Mouse (Mus musculus) left cerebral cortex, adult 11 months (tissue): ENCODE data around the gene Fmo1.

Experiments
- DNase-seq: peaks from one replicate; pipeline ENCODE4 v3.0.0; 2022; ENCODE audit warnings: low spot score

The Fmo1 gene

DNA sequence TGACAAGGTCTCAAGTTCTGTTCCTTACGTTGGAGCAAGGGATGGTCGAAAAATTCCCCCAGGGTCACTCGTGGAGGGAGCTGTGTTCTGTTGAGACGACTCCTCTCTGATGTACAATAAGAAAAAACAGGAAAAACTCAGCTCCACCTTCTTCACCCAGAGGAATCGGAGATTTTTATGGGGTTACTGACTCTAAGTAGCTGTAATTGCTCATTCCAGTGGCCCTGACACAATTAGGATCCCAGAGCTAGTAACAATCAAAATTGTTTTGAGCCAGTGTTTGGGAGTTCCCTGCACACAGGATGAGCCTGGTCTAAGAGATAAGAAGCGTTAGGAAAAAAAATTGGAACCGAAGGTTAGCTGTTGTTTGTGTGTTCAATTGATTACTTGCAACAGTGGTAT is at the start of gene Fmo1:
Gene Fmo1 (minus strand): TSS at position 331 of the 402 bp plus-strand sequence.
- DNase-seq = no peak

DNA sequence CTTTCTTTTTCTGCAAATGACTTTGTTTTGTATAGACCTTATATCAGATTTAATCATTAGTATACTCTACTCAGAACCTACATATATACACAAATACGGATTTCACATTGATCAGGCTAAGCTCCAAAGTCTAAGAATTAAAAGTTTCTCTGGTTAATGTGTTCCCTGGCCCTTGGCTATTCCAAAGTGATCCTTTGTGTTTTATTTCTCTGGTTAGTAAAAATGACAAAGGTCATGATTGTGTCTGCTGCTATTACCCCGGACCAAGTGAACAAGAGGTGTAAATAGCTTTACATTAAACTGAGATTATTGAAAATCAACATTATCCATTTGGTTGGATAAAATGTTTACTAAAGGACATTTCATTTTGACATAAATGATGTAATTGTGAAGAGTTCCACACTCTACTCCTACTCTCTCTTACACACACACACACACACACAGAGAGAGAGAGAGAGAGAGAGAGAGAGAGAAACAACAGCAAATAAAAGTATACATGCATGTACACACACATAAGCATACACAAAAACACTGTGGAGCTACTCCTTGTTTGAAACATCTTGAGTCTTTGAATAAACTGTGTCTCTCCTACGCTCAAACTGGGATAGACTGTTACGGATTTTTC is 48.6 kb upstream of the Fmo1 start:
- no peak for DNase-seq

DNA sequence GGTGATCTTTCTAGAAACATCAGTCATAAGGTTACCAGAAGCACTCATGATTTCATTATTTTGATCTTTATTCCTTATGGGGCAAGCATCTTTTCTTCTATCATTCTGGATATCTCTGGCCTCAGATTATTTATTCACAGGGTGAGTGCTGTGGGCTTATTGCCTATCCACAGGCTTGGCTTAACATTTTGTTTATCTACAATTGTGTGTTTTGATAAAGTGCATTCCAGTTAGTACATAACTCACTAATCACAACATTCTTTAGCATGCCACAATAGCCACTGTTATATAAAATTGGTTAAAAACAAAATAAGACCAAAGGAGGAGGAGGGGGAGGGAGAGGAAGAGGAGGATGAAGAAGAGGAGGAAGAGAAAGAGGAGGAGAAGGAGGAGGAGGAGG is 45.7 kb upstream of the Fmo1 start:
- no peak for DNase-seq

DNA sequence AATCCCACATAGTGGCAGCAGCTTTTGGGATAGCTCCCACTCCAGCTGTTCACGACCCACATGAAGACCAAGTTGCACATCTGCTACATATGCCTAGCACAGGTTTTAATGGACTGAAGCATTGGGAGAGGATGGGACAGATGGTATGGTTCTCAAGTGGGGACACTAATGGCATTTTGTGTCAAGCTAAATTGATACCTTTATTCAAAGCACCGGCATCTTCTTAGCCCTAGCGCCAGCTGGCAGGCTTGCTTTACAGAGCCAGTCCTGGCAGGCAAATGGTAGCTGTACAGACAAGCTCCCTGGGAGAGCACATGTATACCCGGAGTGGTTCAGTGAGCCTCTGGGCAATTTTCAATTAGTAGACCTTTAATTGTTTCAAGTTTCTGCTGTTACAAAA is 35.5 kb upstream of the Fmo1 start:
- DNase-seq = no peak

DNA sequence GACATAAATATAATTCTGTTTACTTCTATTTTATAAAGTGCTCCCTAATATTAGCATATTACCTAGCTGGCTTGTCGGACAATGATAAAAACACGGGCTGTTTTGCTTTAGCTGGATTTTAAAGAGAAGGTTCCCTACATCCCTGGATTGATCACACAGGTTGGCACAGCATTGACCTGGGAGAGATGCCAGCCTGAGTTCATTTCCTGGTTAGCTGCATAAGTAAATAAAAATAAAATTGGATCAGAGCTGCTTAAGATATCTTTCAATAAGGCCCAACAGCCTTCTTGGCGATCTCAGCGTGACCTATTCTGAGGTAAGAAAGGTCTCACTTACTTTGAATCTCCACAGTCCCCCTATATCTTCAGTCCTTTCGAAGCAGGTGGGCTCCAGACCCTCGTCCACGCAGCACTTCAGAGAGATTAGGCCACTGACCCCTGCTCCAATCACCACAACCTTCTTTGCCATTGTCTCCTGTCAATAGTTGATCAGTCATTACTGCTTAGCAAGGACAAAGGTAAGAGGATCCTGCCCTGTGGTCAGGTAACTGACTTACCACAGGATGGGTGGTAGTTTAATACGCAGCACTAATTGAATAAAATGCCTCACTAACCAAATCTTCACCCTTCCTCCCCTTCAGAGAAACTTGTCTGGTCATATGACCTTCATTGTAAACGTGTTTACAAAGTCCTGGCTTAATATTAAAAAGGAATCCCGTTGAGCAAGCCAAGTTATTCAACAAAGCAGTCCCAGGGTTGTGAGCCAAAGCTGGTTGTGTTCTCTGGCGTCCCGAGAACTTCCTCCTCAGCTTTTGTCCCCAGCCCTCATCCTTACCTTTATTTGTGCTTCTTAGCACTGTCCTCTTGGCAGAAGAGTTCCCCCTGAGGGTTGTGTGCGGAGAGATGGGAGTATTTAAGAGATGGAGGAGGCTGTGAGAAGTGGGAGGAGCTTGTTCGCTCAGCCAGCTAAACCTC is 31.7 kb upstream of the Fmo1 start, which contains the start of gene Fmo2:
Gene Fmo2 (minus strand): TSS at position 889 of the 974 bp plus-strand sequence.
- DNase-seq = no peak

DNA sequence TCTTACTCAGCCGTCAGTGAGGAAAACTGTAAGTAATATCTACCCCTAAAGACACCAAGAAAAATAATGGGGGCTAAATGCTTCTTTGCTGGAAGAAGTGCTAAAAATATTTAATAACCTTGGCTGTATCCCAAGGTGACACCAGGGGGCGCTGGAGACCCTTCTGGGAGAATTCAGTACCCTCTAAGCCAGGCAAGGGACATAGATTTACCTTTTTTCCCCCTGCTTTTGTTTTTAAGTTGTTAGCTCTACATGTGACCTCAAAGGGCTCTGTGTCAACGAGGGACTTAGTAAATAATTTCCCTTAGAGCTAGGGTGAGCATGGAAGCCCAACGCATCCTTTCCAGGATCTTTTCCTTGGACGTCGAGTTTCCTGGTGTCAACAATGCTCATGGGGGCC is 29.5 kb upstream of the Fmo1 start:
- DNase-seq = no peak

DNA sequence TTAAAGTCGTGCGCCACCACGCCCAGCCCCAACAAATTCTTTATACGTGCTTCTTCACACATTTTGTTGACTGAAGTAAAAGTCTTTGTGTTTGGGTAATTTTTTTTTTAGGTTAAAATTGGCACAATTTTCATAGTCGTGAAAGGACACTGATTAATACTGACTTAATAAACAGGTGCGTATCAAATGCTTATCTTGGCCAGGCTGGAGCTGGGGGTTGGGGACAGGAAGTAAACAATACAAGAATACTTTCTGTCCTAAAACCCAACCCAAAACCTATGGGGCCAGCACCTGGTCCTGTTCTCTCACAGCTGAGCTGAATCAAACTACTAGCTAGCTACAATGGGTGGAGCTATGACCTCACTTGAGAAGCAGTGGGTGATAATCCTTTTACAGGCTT is 26.6 kb upstream of the Fmo1 start:
- no peak for DNase-seq

DNA sequence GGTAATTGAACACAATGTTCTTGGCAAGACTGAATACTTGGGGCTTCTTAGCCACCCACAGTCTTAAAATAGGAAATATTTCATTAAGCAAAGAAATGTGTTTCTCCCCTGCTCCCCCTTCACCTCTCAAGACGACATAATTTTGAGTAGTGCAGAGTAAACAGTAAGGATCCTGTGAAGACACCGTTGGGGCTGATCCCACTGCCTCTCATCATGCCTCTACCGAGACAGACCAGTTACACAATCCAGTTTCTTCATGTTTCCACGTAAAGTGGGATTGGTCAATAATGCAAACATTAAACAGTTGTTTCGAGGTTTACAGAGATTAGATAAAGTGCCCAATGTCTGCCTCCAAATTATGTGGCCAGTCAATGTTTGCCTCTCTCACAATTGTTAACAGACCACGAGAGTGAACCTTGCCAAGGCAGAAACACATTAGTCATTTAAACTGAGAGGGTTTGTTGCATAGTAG is 25.6 kb upstream of the Fmo1 start:
- DNase-seq = no peak

DNA sequence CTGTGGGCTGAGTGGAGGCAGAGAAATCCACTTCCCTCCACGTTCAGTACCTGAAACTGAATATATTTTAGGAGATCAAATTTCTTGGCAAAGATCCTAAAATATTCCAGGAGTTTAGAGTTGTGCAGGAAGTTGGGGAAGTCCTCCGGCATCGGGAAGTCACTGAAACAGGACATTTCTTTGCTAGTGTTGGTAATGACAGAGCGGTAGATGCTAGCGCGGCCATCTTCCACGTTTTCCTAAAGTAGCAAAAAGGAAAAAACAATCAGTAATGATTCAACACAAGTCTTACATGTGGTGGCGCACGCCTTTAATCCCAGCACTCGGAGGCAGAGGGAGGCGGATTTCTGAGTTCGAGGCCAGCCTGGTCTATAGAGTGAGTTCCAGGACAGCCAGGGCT is 22.2 kb upstream of the Fmo1 start:
- no peak for DNase-seq

DNA sequence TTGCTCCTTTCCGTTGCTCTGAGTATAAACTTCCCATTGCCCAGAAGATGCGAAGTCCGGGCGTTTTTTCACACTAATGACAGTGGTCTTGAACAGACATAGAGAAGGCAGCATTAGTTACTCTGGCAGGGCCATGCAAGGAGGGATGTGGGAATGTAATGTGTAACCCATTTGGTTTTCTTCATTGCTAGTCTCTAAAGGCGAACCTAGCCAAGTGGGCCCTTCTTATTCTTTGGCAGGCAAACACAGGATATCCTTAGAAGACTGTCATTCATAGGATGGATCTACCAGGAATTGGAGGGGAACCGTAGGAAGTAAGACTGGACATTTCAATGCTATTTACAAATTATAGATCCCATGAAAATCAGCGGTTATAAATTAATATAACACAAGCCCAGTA is 21.2 kb upstream of the Fmo1 start:
- DNase-seq = no peak

DNA sequence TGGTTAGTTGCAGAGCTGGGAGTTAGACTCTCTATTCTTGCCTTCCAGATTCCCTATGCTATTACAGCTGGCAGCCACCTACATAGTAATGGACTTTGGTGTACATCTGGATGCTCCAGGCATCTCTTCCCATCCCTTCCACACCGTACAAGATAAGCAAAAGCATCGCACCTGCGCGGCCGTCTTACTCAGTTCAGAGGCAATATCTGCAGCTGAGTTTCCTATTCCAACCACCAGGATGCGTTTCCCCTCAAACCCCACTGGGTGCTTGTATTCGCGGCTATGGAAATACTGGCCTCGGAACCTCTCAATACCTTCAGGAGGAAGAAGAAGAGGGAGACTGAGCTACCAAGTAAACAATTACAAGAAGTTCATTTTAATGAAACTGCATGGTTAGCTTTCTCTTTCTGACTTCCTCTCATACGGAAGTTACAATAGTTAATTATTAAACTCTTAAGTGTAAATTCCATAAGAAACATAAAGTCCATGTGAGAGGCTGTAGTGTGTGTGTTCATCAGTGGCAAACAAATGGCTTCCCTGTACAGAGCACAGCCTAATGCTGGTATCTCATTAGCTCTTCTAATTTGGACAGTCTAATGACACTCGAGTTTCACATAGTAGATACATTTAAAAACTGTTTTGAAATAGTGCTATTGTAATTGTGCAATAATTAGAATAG is 19.9 kb upstream of the Fmo1 start:
- no peak for DNase-seq

DNA sequence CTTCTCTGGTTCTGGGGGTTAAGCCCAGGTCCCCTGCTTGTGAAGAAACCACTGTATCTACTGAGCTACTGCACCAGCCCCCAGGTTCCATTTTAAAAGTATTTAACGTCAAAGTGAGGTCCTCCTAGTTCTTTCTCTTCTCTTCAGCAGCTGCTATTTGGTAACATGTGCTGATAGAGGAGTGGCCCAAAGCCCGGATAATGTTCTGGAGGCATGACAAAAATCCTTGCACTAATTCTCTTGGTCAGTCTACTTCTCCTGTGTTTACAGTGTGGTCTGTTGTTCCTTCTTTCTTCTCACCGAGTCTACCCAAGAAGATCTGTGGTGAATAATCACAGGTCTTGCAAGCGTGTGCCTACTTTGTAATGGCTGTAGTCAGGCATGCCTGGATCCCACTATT is 16.3 kb upstream of the Fmo1 start:
- no peak for DNase-seq

DNA sequence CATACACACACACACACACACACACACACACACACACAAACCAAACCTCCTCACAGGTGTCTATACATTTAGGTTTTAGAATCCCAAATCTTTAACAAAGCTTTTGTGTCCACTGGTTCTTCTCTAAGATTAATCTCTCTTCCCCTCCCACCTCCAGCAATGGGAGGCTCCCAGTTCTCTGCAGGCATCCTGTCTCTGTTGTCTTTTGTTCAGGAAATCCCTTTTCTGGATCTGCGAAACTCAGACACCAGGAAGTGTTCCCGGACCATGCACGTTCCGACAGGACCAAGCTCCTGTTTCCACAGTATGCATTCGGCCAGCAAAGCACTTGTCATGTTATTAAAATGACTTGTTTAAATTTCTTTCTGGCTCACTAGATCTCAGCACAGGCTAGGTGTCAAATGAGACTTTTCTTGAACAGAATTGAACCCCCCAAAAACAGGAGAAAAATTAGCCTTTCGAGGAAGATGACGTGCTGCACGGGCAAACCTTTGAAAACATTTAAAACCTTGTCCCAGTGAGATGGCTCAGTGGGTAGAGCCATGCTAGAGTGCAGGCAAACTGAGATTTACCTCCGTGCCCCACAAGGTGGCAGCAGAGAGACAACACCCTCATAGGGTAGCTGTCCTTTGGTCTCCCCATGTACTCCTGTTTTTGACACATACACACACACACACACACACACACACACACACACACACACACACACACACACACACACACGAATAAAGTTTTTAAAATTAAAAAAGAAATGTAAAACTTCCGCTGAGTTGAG is 13.4 kb upstream of the Fmo1 start:
- no peak for DNase-seq

DNA sequence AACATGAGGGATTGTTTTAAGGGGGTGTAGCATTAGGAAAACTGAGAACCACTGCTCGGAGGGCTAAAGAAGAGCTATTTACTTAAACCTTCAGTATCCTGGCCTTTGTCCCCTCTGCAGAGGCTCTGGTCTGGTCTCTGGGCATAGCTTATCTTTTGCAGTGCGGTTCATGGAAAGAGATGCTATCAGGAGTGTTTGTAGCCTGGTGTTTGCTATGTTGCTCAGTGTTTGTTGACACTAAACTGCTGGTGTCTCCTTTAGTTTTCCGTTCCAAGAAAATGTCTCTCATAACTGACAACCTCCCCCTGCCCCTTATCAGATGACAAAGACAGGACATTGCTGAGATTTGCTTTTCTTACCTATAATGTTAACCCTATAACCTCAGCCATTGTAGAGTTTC is 8.7 kb upstream of the Fmo1 start:
- DNase-seq = no peak

DNA sequence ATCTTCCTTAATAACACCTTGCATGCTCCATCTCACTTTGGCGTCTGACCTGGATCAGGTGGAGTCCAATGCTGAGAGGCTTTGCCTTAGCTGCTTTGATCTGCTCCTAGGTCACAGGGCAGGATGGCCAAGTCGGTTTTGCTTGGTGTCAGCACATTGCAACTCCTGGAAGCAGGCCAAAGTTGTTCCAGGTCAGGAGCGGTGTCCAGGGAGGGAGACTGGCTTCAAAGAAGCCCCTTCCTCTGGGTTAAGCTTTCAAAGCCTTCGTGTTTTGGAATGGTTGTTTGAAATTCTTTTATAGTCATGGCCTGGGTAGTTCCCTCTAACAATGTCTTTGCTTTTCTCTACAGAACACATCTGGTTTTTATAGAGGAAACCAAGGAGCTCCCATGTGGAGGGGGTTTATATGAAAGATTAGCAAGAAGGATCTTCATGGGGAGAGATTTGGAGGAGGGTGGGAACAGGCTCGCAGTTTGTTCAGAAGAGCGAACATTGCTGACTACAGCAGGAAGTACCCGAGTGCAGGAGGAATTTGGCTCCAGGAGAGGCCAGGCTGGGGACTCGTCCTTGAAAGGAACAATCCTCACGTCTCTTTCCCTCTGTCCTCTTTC is 5.4 kb upstream of the Fmo1 start:
- DNase-seq = no peak

DNA sequence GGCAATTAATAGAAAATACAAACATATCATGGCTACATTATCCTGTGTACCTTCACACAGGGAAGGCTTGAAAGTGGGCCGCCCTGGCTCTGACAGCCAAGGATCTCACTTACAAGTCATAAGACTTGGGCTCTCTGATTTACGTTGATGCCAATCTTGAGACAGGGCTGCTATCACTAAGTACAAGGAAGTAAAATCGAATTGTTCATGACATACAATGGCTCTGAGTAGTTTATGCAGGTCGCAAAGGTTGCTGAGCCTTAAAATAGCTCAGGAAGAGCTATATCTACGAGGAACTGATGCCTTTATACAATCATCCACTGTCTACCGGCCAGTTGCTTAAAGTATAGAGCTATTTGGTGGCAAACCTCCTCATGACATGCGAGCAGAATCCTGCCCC is 4.6 kb upstream of the Fmo1 start:
- DNase-seq = no peak

DNA sequence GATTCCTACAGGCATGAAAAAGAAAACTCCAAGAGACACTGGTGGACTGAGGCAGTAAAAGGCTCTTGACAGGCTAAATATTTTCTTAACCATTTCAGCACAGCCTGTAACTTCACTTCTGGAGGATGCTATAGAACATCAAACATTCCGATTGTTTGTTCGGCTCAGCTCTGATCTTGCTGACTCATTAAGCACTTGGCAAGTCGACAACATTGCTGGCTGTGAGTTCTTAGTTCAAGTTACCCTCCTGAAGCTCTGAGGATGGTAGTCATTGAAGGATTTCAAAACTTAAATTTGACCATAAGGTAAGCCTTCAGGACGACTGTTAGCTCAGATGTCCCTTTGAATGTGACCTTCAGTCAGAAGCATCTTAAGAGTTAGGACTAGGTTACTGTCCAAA is 986 bp upstream of the Fmo1 start:
- DNase-seq = no peak

DNA sequence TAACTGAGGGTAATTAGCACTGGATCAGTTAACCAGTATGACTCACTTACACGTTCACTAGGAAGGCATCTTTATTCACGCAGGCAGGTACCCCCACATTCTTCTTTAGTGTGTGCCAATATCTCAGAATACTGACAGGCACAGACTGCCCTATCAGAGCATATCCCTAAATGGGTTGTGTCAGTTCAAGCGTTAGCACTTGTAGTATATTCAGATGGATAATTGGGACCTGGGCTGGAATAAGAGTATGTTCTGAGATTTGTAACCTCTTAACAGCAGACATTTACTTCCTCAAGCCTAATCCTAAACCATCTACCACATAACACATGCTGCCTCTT is 948 bp downstream of the Fmo1 start:
- DNase-seq = no peak

DNA sequence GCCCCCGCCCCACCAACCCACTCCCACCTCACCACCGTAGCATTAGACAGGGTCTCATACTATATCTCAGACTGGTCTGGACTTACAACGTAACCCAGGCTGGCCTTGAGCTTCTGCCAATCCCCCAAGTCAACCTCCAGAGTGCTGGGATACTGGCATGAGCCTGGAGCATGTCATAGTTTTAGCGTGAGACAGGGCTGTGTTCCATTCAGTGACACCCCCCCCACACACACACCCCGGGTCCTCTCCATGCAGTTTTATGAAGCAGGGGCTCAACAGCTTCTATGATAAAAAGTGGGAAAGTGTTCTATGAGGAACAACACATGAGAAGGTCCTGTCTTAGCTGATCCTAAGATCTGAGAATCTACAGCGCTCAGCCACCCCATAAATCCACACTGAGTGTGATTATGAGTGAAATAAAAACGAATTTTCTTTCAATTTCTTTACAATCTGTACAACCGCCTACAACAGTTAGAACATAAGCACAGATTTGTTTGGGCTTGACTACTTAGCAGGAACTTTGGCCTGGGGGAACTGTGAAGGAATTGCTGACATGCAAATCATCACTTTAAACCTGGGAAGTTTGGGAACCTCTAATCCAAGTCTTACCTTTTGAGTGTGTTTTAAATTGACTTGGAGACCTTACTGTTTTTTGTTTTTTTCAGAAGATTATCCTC is 1.5 kb downstream of the Fmo1 start:
- no peak for DNase-seq

DNA sequence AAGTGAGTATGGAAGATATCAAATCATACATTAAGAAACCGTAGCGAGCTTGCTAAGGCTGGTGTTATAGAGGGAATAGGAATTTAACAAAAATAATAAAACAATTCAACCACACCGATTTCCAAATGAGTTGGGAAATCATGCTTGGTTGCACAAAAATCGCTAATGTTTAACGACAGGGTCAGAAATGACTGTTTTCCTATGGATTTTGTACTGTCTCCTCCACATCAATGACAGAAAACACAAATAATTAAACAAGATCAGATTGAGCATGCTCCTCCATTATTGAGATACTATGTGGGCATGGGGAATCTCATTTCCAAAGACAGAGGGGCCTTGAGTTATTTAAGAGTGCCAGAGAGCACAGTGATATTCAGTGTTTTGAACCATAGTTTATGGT is 2.1 kb downstream of the Fmo1 start:
- no peak for DNase-seq

DNA sequence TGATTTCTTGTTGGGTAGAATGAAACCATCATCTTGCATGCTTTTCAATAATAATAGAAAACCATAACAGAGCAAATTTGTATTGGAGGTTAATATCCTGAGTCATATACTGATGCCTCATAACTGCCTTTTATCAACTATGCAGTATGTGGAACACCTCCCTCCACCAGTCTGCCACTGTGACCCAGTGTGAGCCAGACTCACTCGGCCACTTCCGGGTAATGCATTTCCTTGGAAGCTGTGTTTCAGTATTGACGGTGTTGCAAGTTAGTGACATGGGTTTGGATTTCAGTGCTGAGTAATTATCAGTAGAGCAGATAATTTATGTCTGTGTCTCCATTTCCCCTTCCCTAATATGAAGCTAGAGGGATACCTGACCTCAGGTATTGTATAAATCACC is 2.8 kb downstream of the Fmo1 start:
- DNase-seq = no peak
